Mouse (Mus musculus) layer of hippocampus, adult 18-20 months (tissue): ENCODE measurements around the gene Cdh4. TPM values are rescaled to one million over a fixed set of nuclear protein-coding genes. Genes with fewer than 3 reads are reported as not detected.

ENCODE experiments used
- DNase-seq, 2 experiments: peaks; one replicate each; pipeline ENCODE4 v3.0.0; 2022; ENCODE audit warnings: low spot score in 2 of 2
- total RNA-seq, 2 experiments: library from RNA; stranded (reverse); gene quantifications; 2 replicates each; pipeline ENCODE4 v1.2.3; 2021

Gene Cdh4
- total RNA-seq, 2 experiments from 2014 or later: 8.7 to 10.3 TPM

DNA sequence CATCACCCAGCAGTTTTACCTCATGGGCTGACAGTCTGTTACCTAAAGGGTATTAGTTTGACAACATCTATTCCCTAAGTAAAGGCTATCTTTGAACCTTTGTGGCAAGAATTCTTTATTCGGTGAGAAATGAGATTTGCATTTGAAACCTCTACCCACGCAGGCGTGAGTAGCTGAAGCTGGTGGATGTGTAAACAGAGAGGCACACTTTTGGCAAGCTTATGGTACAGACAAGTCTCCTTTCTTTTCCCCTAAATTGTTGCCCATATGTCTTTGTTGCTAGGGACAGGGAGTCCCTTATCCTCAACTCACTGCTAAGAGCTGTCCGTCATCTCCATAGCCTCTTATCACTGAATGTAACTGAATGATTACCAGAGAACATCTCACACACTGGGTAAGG, 21.3 kb downstream of the Cdh4 start:
- no peak for DNase-seq

DNA sequence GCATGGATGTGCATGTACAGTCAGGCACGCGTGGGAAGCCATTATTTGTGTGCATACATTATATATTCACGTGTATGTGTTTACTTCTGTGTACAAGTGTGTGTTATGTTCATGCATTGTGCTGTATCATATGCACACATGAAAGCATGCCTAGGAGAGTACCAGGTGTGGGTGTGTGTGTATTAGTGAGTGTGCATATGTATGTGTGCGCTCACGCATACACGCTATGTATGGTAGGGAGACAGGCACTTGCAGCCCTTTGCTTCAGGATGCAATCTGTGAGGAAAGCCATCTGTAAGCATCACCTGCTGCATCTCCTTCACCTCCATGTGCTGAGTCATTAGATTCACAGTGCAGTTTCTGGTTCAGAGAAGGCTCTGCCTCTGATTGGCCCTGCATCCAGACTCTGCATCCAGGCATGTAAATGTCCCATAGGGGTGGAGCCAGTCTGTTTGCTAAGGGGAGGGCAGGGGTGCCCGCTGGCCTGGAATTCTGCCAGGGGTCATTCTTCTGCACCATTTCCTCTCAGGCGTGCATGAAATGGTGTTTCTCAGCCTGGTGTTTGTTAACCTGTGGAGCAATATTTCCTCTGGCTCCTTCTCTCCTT, 25.7 kb downstream of the Cdh4 start:
- DNase-seq: no peak

DNA sequence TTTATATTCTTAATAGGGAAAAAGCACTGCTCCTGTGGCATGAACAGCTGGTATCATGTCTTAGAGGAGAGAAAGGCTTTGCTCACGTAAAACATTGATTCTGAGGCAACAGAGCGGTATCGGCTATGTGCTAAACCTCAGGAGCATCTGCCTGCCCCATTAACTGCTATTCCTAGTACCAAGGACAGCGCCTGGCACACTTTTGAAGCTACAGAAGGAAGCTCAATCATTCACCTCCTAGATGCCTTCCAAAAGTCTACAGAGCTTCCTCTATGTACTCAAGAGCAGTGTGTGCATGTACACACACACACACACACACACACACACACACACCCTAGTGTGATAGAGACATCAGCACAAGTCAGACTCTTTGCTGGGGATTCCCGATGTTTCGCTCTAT, 34.4 kb downstream of the Cdh4 start:
- DNase-seq: no peak

DNA sequence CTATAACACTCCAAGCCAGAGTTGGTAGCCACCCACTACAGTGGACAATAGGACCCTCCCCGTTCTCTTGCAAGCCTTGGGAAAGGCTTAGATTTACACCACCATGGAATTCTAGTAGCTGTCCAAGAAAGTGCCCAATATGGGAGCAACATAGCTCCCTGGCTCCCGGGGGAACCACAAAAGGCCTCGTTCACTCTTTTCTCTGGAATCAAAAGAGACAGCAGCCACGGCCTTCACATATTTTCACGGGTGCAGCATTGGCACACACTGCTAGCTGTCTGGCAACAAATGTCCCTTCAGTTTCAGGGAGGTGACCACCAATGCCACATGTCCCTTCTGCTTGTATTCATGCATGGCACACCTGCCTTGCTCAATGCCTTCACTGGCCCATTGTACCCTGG, 38.6 kb downstream of the Cdh4 start:
- DNase-seq: no peak

DNA sequence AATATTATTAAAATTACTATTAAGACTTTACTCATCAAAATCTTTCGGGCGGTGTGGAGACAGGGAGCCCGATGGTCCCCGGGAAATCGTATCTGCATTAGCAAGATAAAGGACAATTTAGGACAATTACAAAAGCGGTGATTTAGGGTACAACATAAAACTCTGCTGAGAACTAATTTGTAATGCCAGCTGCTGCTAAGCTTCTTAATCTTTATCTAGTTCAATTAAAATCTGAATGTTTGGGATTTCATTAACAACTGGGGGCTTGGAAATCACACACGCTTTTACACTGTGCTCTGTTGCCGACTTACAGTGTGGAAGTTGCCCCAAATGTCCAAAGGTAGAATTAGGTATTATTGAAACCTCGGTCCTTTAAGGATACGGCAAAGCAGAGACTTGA, 39.1 kb downstream of the Cdh4 start:
- DNase-seq: no peak

DNA sequence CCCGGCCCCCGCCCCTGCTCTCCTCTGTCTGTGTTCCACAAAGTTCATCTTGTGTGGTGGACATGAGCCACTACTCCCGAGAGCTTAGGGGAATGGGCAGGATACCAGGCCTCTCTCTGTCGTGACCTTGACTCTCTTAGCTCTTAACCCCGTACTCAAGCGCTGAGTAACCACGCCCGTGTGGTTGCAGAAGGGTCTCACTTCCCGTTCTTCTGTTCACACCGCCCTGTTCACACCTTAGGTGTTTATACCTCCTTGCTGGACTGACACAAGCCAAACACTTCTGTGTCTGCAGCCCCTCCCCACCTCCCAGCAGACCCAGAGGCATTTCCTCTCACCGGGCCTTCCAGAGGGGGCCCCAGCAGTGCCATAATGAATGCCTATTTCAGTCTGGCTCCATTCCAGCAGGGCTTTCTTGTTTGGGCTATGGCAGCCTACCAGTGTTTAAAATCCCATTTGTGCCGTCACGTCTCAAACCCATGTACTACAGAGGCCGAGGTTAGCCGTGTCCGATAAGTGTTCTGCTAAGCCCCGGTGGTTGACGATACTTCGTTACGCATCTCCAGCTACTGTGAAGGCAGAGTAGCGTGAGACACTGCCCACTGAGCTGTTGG, 46.4 kb downstream of the Cdh4 start:
- DNase-seq: no peak

DNA sequence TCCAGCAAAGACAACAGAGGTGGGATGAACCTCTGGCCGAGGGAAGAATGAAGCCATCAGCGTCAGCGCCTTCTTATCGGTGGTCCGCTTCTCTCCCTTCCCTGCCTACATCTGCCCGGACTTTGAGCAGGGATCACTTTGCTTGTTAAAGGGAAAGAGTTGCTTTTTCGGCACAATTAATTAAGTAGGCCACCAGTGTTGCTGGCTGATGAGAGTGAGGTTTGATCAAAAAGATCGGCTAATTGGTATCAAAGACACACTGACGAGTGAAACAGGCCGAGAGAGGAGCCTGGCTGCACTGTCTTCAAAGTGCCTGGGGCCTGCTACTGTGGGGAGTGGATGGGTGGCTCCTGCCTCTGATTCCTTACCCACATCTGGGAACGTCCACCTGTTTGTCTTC, 49.7 kb downstream of the Cdh4 start:
- no peak for DNase-seq

DNA sequence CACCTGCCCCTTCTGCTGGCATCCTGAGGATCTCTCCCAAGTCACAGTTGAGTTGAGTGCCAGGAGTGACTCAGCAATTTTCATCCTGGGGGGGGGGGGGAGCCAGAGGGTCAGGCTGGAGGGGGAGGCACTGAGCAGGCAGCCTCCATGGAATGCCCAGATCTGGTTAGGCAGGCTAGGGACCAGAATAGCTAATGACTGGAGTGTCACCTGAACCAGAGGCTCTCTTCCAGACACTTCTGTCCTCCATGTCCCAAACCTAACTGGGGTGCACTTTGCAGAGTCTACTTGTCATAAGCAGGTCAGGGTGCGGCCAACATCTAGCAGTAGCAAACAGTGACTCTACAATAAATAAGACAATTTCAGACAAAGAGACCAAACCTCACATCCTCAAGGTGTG, 52.0 kb downstream of the Cdh4 start:
- no peak for DNase-seq

DNA sequence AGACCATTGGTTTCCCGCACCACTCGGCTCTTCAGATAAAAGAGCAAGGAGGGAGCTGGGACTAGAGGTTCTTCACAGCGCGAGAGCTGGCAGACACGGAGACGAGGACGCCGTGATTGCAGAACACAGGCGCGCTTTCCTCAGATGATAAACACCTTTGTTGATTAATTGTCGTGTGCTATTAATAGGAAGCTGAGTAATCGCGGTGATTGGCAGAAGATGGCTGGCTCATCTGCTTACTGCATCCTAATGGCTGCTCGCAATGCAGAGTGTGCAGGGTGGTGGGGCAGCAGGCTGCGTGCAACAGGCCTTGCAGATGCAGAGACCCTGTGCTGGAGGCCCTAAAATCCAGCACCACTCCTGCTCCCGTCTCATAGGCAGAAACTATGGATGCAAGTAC, 68.2 kb downstream of the Cdh4 start:
- peak in 1 of 2 experiments; percentile 25 for DNase-seq

DNA sequence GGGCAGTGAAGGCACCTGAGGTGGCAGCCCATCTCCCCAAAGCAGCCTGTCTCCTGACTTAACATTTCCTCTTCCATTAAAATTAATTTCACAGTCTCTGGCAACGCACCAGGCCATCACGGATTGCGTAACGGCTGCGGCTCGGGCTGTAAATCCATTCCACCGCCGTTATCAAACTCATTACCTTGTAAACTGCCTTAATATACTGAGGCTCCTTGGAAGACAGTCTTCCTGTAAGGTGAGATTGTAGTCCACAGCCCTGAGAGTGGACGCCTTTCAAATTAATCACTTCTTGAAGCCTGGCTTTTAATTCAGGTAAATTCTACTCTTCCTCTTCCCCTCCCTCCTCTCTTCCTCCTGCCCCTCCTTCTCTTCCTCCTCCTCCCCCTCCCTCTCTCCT, 74.3 kb downstream of the Cdh4 start:
- no peak for DNase-seq

DNA sequence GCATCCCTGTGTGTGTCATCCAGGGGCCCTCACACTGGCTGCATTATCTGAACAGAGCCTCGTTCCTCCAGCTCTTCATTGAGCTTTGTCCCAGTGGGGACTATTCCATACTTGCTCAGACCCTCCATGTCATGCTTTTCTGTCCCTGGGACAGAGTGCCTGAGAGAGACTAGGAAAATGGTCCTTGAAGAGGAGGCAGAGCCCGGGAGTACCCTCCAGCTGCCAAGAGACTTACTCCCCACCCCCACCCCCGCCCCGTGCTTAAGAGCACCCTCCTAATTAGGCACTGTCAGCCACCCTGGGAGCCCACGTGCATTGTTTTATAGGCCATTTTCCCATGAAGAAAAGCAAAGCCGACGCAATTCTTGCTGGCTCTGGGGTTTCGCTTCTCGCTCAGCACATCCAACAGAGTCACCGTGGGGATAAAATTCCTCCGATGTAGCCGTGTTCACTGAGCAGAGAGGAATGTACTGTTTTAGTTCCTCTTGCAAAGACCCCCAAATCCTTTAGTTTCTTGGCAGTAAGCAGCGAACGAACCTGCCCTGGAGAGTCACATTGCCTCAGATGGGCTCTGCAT, 76.3 kb downstream of the Cdh4 start:
- no peak for DNase-seq

DNA sequence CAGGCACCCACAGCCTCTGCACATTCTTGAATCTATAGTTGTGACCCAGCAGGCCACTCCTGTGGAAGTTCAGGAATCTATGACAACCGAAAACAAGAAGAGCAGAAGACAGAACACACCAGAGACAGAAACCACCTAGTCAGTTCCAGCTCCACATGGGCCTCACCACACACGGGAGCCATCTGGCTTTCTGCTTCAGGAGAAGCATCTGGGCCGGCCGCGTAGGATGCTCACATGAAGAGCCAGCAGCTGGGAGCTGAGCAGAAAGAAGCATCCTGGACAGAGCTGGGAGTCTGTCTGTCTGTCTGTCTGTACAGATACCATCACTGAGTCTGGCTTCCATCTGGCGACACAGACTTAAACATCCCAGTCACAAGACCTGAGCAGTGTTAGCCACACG, 76.9 kb downstream of the Cdh4 start:
- peak in 1 of 2 experiments; percentile 29 for DNase-seq

DNA sequence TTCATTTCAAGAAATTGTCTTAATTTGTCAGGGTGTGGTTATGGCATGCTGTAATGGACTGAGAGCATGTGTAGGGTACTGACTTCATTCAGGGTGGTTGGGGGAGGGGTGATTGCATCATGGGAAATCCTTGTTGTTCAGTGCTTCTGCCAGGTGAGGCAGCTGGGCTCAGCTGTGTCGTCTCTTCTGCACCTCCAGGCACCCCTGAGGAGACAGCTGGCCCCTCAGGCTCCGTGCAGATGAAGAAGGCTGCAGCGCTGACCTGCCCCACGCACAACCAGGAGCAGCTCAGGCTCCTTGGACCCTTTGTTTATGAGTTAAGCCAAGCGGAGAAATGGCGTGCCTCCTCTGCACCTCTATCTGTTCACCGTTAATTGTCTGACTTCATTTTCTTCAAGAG, 77.7 kb downstream of the Cdh4 start:
- no peak for DNase-seq

DNA sequence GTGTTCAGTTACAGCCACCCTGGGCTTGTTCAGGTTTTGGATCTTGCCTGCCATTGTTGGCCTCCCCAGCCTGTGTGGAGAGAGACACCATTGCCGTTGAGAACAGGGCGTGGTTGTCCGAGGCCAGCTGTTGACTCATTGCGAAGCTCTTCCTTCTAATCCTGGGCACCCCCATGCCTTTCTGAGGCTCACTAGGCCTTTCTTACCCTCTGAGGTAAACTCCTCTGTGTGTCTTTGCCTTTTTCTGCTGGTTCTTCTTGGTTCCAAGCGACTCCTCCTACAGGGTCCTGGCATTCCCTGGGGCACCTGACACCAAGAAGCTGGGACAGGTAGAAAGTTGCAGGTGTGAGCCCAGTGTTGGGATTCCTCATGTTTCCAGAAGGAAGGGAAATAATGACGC, 78.7 kb downstream of the Cdh4 start:
- no peak for DNase-seq

DNA sequence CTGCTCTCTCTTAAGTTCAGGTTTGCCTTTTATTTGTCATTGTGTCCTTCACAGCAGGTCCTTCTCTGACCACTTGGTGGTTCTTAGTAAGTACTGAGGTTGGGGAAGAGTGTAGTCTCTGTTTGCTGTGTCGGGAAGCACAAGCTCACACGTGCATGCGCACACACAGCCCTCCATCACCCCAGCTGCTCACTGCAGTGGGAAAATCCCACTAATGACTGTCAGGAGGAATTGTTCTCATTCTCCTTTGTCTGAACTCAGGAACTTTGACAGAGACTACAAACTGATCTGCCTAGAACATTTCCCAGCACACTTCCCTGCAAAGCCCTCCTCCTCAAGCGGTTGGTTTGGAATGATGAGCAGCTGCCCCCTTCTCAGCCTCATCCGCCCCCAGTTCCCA, 79.2 kb downstream of the Cdh4 start:
- DNase-seq: no peak

DNA sequence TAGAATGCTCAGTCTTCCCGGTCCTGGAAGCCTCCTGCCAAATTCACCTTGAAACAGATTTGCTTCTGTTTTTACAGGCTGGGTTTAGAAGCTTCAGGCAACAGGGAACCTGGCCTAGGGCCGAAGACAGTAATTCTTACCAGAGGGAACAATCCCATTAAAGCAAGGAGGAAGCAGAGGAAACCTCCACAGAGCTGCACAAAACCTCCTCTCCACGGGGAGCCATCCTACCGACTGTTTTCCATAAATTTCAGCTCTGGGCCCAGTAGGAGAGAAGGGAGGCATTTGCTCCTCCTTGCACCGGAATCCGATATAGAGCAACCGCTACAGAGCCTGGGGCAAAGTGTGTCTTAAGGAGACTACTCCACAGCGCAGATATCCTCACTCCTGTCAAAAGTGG, 79.9 kb downstream of the Cdh4 start:
- no peak for DNase-seq

DNA sequence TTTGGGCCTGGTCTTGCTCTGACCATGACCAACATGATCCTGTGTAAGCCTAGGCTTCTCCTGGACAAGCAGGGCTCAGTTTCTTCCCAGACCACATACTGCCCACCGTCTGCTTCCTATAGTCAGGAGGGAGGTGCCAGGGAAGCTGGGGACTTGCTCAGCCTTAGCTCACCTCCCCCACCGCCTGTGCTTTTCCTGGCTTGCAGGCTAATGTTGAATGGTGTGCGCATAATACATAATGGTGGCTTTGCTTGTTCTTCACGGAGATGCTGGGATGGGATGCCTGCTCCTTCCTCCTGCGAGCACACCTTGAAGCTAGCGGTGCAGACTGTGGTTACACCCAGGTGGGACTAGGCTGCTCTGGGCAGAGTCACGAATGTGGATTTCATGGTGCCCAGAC, 84.7 kb downstream of the Cdh4 start:
- DNase-seq: no peak

DNA sequence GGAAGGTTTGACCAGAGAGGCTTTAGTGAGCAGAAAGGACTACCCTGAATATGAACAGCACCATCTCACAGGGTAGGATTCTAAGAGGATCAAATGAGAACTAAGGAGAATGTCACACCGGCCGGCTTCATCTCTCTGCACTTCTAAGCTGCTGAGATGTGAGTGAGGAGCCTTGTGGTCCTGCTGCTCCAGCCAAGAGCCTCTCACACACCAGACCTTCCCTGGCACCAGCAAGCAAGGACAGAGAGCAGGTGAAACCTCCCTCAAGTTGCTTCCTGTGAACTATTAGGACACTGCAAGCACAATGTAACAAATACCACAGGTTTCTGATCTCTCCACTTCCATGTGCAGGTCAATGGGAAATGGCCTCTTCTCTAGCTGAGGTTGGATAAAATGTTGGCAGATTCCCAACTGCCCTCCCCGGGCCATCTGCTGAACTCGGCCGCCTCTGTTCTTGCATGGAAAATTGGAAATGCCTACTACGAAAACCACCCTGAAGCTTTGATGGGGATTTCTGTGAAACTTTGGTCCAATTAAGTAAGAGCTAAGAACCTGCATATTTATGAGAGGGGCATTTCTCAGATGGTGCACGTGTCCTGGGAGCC, 88.3 kb downstream of the Cdh4 start:
- no peak for DNase-seq

DNA sequence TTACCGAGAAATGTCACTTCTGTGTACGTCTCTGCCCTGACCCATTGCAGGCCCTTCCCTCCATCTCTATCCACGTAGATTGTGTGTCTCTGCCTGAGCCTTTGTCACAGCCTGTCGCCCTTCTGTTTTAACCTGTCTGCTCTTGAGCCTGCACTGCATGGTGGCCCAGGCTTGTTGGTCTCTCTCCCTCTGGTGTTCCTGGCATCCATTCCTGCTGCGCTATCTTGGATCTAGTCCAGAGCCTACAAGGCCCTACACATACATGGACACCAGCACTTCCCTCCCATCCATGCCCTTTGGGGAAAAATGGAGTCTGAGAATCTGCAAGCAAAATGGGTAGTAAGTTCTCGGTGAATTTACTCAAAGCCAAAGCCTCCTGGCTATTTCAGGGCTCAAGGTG, 91.0 kb downstream of the Cdh4 start:
- DNase-seq: no peak

DNA sequence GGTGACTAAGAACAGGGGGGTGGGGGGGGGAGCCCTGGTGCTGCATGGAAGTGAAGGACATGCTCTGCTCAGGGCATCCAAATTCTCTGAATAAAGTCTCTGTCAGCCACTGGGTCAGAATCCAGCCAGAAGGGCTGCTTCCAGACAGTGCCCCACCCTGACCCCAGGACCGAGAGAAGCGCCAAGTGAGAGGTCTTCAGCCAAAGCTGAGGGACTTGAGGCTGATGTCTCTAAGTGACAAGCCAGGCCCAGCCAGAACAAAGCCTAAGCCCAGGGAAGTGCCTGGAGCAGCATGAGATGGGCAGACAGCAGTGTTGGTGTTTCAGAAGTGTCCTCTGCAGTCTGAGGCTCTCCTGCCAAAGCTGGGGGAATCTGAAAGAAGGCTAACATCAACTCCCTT, 91.7 kb downstream of the Cdh4 start:
- DNase-seq: no peak

DNA sequence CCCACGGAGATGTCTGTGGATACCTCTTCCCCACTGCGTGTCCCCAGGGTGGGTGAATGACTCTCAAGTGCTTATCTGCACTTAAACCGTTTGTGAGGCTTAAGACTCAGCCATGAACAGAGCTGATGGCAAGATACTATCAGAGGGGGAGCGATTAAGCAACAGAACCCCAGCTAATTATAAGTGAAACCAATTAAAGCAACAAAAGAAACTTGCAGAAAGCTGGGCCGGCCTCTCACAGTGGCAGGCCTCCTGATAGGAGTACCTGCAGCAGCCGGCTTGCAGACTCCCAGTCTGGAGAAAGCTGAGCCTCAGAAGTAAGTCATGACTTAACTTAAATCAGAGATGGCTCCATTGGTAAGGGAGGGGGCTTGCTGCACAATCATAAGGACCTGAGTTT, 93.0 kb downstream of the Cdh4 start:
- no peak for DNase-seq

DNA sequence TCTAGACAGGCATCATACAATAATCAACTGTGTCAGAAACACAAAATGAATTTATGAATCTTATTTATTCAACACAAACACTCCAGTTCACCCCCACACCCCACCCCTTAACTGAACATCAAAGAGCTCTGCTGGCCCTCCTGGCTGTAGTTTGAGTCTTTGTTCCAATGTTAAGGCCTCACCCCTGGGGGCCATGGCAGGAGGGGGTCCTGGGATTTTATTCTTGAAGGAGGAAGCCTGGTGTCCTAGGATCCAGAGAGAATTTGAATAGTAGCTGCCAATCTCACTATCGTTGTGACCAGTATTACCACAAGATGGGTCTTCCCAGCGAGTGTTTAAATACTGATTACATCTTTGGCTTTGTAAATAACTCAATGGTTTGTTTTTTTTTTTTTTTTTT, 94.5 kb downstream of the Cdh4 start:
- DNase-seq: no peak

DNA sequence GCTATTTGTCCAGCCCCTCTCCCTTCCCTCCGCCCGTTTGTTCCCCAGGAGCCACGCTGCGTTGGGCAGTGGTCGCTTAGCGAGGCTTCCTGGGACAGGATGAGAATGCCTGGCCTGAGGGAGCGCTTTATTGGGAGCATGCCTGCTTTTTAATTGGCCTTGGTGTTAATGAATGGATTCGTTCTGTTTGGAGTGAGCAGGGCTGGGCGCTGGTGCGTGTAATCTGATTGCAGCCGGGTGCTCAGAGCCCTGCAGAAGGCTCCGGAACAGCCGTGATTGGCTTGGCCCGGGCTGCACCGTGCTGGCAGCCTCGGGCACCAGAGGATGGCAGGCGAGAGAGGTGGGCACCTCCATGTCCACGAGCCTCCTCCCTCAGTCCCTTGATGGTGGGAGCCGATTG, 95.2 kb downstream of the Cdh4 start:
- peak; percentile 24 to 62 for DNase-seq
